Mouse (Mus musculus) Patski (cell line): ENCODE data around the gene Ribc1. TPM values are rescaled to one million over a fixed set of nuclear protein-coding genes. Genes with fewer than 3 reads are reported as not detected.

Experiments used
- ATAC-seq: fragments of 100-300 bp; one replicate; pipeline ENCODE4 v1.8.0; 2021
- CTCF ChIA-PET: fragments of 350-600 bp; sonication (Branson Sonifier 250); formaldehyde crosslinking; loops from one replicate; lab custom pipeline; 2022; ENCODE audit warnings: inconsistent platforms; lab: Charles Lee
- POLR2A ChIA-PET: fragments of 350-600 bp; sonication (Branson Sonifier 250); formaldehyde crosslinking; loops from one replicate; lab custom pipeline; 2022; ENCODE audit warnings: antibody characterized with exemption, inconsistent platforms; lab: Charles Lee
- DNase-seq: peaks from one replicate; pipeline ENCODE4 v3.0.0-alpha.2; 2011; ENCODE audit warnings: low read depth, low spot score
- H3K27me3 ChIP-seq: fragments of 371-371 bp; one replicate; pipeline ENCODE4 v1.5.1; 2021
- CTCF ChIP-seq: fragments of 100-300 bp; IDR thresholded peaks from one replicate; pipeline ENCODE4 v1.5.1; 2021
- in situ Hi-C: fragments of 300-500 bp; cut with MboI; formaldehyde crosslinking; loops from 3 replicates; pipeline ENCODE4 v1.11.1; 2018; ENCODE audit warnings: low pct_unique_long_range_greater_than_20kb, mixed read lengths
- polyA plus RNA-seq: library from polyadenylated mRNA; unstranded; gene quantifications from one replicate; pipeline ENCODE4 v1.2.3, GENCODE M21; 2021

Gene Ribc1
- polyA plus RNA-seq: 4.9 TPM

DNA sequence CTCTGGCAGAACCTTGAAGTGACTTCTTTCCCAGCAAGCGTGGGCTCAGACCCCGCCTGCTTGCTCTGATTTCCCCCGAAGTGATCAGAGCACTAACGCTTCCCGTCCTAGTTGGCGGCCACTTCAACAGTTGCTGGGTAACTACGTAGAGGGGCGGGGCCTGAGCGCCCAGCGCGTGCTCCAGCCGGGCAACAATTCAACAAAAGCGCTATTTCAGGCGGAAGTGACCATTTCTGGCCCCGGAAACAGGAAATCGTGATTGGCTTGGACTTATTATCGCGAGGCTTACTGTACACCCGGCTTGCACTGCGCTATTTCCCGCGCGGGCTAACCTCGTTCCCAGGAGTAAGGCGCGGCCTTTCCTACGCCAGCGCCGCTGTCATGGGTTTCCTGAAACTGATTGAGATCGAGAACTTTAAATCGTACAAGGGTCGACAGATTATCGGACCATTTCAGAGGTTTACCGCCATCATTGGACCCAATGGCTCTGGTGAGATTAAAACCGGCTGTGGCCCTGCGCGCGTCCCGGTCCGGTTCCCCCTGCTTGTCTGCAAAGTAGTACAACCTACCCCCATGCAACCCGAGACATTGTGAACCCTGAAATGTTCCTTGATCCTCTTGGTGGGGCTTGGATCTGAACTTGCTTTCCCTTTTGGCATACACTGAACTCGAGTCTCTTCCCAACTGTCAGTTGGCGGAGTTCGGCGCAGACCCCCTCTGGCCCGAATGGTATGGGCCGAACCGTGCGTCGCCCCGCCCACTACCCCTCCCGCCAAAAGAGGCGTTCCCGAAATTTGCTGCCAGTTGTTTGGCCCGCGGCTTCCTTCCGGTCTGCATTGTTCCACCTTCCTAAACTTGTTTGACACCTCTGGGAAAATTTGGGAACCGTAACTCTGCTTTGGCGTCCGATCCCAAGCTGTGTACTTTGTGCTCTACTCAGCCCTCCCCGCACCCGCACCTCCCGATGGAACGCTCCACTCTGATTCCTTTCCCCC, at the start of gene Ribc1, which contains the start of gene Smc1a:
Gene Ribc1, minus strand, starts transcription at position 145 of the 995 bp plus-strand sequence.
Gene Smc1a, plus strand, starts transcription at position 278 of the 995 bp plus-strand sequence.
- DNase-seq: peak; percentile 70
- peak; percentile 89 for ATAC-seq
- CTCF ChIA-PET: interaction anchor here (0.7 to 1.4 kb wide), 2 partner anchors 10 to 74 kb away, joined by 3 read pairs; no protein-coding TSS in a partner anchor
- in situ Hi-C loops: loop anchor here (5.0 to 25.0 kb wide), 3 partner anchors 74 to 504 kb away; partner anchors contain the start of genes Kantr, Phf8 and Tspyl2
- H3K27me3 ChIP-seq: peaks cover 7% of the 10 kb centered on the region
- no peak for TF ChIP-seq CTCF
- POLR2A ChIA-PET: no interaction called here

DNA sequence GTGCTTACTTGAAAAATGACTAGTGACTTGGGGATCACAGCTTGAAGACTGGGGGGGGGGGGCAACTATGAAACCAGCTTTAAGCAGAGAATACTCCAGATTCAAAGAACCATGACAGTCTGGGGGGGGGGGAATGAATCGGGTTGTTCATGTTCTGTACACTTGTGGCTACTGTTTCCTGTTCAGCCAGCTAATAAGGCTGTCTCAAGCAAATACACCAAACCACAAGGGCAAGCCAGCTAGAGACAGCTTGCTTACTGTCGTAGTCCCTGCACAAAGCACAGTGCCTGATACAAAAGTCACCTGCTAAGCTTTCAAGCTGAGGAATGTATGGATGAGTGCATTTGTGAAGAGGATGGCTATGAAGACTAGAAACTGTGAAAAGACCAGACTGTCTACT, 49.6 kb upstream of the Ribc1 start:
- TF ChIP-seq CTCF: no peak
- ChIA-PET CTCF (interaction anchor here (0.6 kb wide), 1 partner anchor 87 kb away, joined by 3 read pairs; no protein-coding TSS in a partner anchor), POLR2A (no interaction called here)
- in situ Hi-C loops: no loop called here
- DNase-seq (no peak), ATAC-seq (no peak)
- H3K27me3 ChIP-seq: peaks cover 34% of the 10 kb centered on the region

DNA sequence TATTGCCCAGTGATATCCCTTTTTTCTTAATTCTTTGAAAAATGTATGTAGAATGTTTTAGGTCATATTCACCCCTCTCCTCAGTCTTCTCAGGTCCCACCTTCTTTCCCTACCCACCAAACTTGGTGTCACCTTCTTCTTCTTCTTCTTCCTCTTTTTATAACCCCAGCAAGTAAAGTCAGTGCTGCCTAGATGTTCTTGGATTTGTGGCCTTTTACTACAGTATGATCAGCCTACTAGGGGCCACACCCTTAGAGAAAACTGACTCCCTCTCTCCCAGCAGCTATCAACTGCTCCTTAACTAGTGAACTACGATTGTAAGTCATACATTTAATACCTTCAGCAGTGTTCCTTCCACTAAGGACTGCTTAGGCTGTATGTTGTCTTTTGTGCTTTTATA, 38.0 kb upstream of the Ribc1 start:
- ChIA-PET CTCF (no interaction called here), POLR2A (no interaction called here)
- no peak for TF ChIP-seq CTCF
- in situ Hi-C loops: no loop called here
- ATAC-seq (no peak), DNase-seq (no peak)
- H3K27me3 ChIP-seq: peaks cover 35% of the 10 kb centered on the region

DNA sequence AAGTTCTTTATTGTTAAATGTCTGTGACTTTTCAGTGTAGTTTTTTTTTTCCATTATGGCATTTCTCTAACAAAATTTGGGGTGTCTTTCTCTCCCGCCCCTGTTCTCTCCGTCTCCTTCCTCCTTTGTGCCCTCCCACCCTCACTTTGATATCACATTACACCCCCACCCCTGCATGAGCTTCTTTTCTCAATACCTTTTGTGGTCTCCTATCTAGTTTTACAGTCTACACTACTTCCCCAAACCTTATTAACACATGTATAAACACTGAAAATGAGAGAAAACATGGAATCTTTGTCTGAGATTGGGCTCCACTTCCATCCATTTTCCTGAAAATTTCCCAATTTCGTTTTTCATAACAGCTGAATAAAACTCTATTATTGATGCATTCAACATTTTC, 36.5 kb upstream of the Ribc1 start:
- no peak for TF ChIP-seq CTCF
- in situ Hi-C loops: no loop called here
- DNase-seq (no peak), ATAC-seq (no peak)
- ChIA-PET CTCF (interaction anchor here (1.3 kb wide), 1 partner anchor 20 kb away, joined by 5 read pairs; no protein-coding TSS in a partner anchor), POLR2A (no interaction called here)
- peaks cover 39% of the 10 kb centered on the region for H3K27me3 ChIP-seq

DNA sequence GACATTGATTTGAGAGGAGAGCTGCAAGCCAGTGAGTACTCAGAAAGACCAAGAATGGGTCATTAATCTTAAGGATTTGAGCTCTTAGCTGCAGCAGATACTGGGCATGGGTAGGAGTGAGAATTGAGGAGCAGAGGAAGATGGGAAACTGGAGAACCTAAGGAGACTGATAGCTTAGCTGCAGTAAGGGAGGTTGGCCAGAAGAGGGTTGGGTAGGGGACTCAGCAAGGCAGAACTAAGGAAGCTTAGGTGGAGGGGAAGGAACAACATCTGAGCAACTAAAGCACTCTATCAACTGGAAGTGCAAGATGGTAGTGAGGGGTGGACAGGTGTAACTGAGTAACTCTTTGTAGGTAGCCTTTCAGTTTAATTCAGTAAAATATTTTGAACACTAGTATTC, 31.1 kb upstream of the Ribc1 start:
- DNase-seq (no peak), ATAC-seq (no peak)
- H3K27me3 ChIP-seq: peaks cover 30% of the 10 kb centered on the region
- ChIA-PET POLR2A (no interaction called here), CTCF (interaction anchor here (0.9 to 2.0 kb wide), 2 partner anchors 14 to 45 kb away, joined by 3 to 4 read pairs; no protein-coding TSS in a partner anchor)
- in situ Hi-C loops: no loop called here
- TF ChIP-seq CTCF: peak; percentile 22

DNA sequence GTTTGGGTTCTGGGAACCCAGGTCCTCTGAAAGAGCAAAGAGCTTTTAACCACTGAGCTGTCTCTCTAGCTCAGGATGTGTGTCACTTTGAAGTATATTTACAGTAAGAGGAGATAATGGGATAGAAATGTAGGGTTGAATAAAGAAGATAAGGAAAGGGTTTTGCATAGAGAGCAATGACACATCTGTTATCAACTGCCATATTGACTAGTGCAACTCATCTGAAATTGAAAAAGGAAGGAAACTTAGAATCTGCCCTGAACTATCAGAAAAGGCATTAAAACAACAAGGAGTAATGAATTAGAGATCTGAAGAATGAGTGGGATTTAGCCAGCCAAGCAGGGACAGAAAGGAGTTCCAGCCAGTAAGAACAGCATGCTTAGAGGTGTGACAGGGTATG, 23.8 kb upstream of the Ribc1 start:
- ATAC-seq (no peak), DNase-seq (no peak)
- in situ Hi-C loops: no loop called here
- CTCF ChIA-PET: interaction anchor here (0.9 kb wide), 1 partner anchor 9 kb away, joined by 3 read pairs; no protein-coding TSS in a partner anchor
- TF ChIP-seq CTCF: no peak
- peaks cover 29% of the 10 kb centered on the region for H3K27me3 ChIP-seq
- POLR2A ChIA-PET: no interaction called here

DNA sequence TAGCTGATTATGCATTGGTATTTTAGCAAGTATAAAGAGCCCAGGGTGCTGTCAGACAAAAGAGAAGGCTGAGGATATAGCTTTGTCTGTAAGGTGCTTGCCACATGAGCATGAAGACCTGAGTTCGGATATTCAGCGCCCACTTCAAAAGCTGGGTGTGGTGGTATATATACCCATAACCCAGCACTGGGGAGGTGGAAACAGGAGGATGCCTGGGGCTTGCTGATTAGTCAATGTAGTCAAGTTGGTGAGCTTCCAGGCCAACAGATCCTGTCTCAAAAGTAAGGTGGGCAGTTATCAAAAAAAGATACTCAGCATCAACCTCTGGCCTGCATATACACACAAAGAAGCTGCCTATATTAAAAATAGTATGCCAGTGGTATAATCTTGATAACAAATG, 3.2 kb upstream of the Ribc1 start:
- no peak for TF ChIP-seq CTCF
- H3K27me3 ChIP-seq: peaks cover 11% of the 10 kb centered on the region
- DNase-seq: no peak
- in situ Hi-C loops: loop anchor here (5.0 to 25.0 kb wide), 3 partner anchors 77 to 507 kb away; partner anchors contain the start of genes Kantr, Phf8 and Tspyl2
- POLR2A ChIA-PET: interaction anchor here (0.6 to 0.7 kb wide), 2 partner anchors 150 to 170 kb away, joined by 3 to 4 read pairs; no protein-coding TSS in a partner anchor
- CTCF ChIA-PET: interaction anchor here (1.2 kb wide), 1 partner anchor 10 kb away, joined by 3 read pairs; no protein-coding TSS in a partner anchor
- ATAC-seq: no peak

DNA sequence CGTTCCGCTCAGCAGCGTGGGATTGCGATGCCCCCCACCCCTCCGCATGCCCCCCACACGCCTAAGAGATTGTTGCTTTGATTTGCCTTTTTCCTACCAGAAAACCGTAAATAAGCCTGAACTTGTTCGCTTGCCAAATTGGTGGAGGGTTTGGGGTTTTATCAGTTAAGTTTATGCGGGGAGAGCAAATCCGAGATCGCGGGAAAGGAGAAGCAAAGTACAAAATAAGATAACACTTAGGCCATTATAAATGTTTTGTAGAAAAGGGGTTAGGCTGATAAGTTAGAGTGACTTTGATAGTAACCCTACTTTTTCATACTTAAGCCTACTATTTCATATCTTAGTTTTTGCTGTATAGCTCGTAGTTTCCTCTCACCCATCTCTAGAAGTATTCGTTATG, 1.1 kb upstream of the Ribc1 start:
- no peak for TF ChIP-seq CTCF
- ATAC-seq (no peak), DNase-seq (no peak)
- CTCF ChIA-PET: interaction anchor here (0.9 to 1.4 kb wide), 2 partner anchors 10 to 70 kb away, joined by 3 read pairs; no protein-coding TSS in a partner anchor
- in situ Hi-C loops: loop anchor here (5.0 to 25.0 kb wide), 3 partner anchors 75 to 505 kb away; partner anchors contain the start of genes Kantr, Phf8 and Tspyl2
- H3K27me3 ChIP-seq: peaks cover 9% of the 10 kb centered on the region
- POLR2A ChIA-PET: no interaction called here

DNA sequence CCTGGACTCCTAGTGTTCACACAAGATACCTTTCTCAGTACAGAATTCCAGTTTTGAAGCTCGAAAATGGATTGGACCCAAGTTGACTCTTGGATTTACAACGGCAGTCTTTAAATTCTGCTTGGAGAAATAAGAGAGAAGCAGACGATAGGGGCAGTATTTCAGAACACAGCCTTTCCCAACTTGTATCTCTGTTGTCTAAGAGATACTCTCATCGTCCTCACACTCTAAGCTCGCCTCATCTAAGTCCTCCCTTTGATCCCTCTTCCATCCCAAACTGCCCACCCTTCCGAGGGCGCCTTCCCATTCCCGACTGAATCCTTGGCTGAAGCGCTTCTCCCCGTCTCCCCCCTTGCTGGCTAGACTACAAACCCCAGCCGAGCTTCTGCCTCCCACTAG, 344 bp downstream of the Ribc1 start:
- DNase-seq (no peak), ATAC-seq (peak; percentile 22)
- H3K27me3 ChIP-seq: peaks cover 7% of the 10 kb centered on the region
- POLR2A ChIA-PET: no interaction called here
- CTCF ChIA-PET: interaction anchor here (0.7 kb wide), 1 partner anchor 73 kb away, joined by 3 read pairs; no protein-coding TSS in a partner anchor
- in situ Hi-C loops: loop anchor here (5.0 to 25.0 kb wide), 3 partner anchors 73 to 503 kb away; partner anchors contain the start of genes Kantr, Phf8 and Tspyl2
- no peak for TF ChIP-seq CTCF

DNA sequence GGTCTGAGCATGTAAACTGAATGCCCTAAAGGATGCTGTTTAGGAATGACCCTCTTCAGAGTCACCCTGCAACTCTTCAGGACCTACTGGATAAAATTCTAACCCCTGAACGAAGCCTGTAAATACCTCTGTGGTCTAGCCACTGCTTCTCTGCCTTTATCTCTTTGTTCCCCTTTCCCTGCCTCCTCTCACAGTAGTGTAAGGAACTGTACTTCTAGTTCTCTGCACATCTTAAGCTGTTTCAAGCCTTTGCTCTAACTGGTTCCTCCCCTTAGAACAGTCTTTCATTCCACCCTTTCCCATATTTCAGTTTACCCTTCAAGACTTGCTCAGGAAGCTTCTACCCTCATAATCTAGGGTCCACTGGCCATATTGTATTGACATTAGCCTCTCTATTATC, 8.2 kb downstream of the Ribc1 start:
- ATAC-seq (no peak), DNase-seq (no peak)
- H3K27me3 ChIP-seq: peaks cover 15% of the 10 kb centered on the region
- CTCF ChIA-PET: no interaction called here
- in situ Hi-C loops: loop anchor here (25.0 kb wide), 2 partner anchors 329 to 496 kb away; partner anchors contain the start of genes Kantr, Phf8 and Tspyl2
- no peak for TF ChIP-seq CTCF
- POLR2A ChIA-PET: interaction anchor here (0.6 kb wide), 1 partner anchor 242 kb away, joined by 5 read pairs; no protein-coding TSS in a partner anchor
